11 mouse cellular contexts compared by ENCODE assay signal in the genomic region with DNA sequence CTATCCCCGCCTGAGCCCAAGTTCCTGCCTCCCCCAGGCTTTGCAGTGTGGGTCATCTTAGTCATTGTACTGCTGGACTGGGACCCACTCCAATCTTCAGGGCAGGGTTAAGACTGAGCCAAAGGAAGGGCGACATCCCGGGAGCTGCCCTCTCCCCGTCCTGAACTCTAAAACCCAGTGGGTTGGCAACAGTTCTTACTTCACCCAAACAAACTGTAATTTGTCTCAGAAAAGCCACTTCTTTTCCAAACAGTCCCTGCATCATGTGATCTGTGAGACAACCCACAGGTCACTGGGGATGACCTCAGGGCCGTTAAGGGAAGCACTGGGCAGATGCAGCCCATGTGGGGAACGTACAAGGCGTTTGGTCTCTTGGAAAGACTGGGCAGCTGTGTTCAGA. TPM values are rescaled to one million over a fixed set of nuclear protein-coding genes. Genes with fewer than 3 reads are reported as not detected.
A peak's percentile ranks its signal among the peaks of the same experiment; 100 is the strongest.
DNase-seq lines count a peak whose midpoint lies in the region; ATAC-seq and TF ChIP-seq lines count a peak whose summit lies in the region.
"Had no signal": no experiment of that assay in that cellular context is flagged by ENCODE, and none has a peak within 500 bp of the region (broad histone marks: within the 10 kb centered on the region; RNA-seq: fewer than 3 reads in every experiment).

No protein-coding gene starts in this region.

- H3K27ac ChIP-seq in kidney, embryonic 14.5 days (ENCODE audit: low read depth, low read length): no peak overlapping the region
- H3K27ac ChIP-seq in liver, embryonic 16.5 days (ENCODE audit: low read length): peak overlapping the region; percentile 38
- no peak overlapping the region for H3K27ac ChIP-seq in stomach, embryonic 16.5 days (ENCODE audit: low read length)
- no peak overlapping the region; the same call in 1 of the 2 replicates for H3K27ac ChIP-seq in intestine, postnatal 0 days (ENCODE audit: low read depth, low read length)
- H3K27ac ChIP-seq: midbrain, embryonic 12.5 days had no signal

- no peak overlapping the region for H3K9ac ChIP-seq in kidney, embryonic 14.5 days (ENCODE audit: low read depth, low read length)
- H3K9ac ChIP-seq in liver, embryonic 16.5 days (ENCODE audit: low read depth, low read length): no peak overlapping the region; the same call in 1 of the 2 replicates
- no peak overlapping the region for H3K9ac ChIP-seq in stomach, embryonic 16.5 days (ENCODE audit: low read length)
- H3K9ac ChIP-seq in intestine, postnatal 0 days (ENCODE audit: low read depth, low read length): no peak overlapping the region
- H3K9ac ChIP-seq: midbrain, embryonic 12.5 days had no signal

- no peaks in the 10 kb centered on the region for H3K9me3 ChIP-seq in kidney, embryonic 14.5 days (ENCODE audit: control insufficient read depth, low read length)
- H3K9me3 ChIP-seq in liver, embryonic 16.5 days (replicated peaks; ENCODE audit: control insufficient read depth, low read length): no peaks in the 10 kb centered on the region
- no peaks in the 10 kb centered on the region for H3K9me3 ChIP-seq in stomach, embryonic 16.5 days (replicated peaks; ENCODE audit: control insufficient read depth, low read length)
- no peaks in the 10 kb centered on the region for H3K9me3 ChIP-seq in intestine, postnatal 0 days (ENCODE audit: control insufficient read depth)
- H3K9me3 ChIP-seq: G1E; midbrain, embryonic 12.5 days had no signal

- peak; percentile 80 for DNase-seq in kidney, adult 11 months
- peak; percentile 68 to 79 for DNase-seq in heart, adult 9 months (ENCODE audit: low spot score in 2 of 2)
- no peak for DNase-seq in cerebellum, postnatal 14 days
- no peak for DNase-seq in ovary, postnatal 36 days (ENCODE audit: low spot score)

- 46% methylated on average over 7 of the region's 7 CpGs for WGBS in kidney, embryonic 14.5 days
- 55% methylated on average over 7 of the region's 7 CpGs for WGBS in liver, embryonic 16.5 days (ENCODE audit: insufficient replicate concordance)
- WGBS in stomach, embryonic 16.5 days: 36% methylated on average over 7 of the region's 7 CpGs
- 57% methylated on average over 7 of the region's 7 CpGs for WGBS in intestine, postnatal 0 days

- H3K4me2 ChIP-seq in kidney, embryonic 14.5 days (replicated peaks; ENCODE audit: low read depth, low read length): no peak overlapping the region
- H3K4me2 ChIP-seq in liver, embryonic 16.5 days (ENCODE audit: low read depth, low read length): no peak overlapping the region
- H3K4me2 ChIP-seq in stomach, embryonic 16.5 days (ENCODE audit: low read depth, low read length): no peak overlapping the region
- no peak overlapping the region for H3K4me2 ChIP-seq in intestine, postnatal 0 days (replicated peaks; ENCODE audit: low read depth)
- H3K4me2 ChIP-seq: midbrain, embryonic 12.5 days had no signal

- H3K4me1 ChIP-seq in kidney, embryonic 14.5 days (ENCODE audit: control insufficient read depth, insufficient read depth, low read length): peaks cover 8% of the 10 kb centered on the region; the same call in 1 of the 2 replicates
- H3K4me1 ChIP-seq in liver, embryonic 16.5 days (ENCODE audit: control insufficient read depth, low read depth, low read length): peaks cover 28% of the 10 kb centered on the region
- peaks cover 18% of the 10 kb centered on the region for H3K4me1 ChIP-seq in stomach, embryonic 16.5 days (ENCODE audit: control insufficient read depth, insufficient read depth, low read length)
- no peaks in the 10 kb centered on the region; the same call in 1 of the 2 replicates for H3K4me1 ChIP-seq in intestine, postnatal 0 days (replicated peaks; ENCODE audit: control insufficient read depth, insufficient read depth, low read length)
- H3K4me1 ChIP-seq: midbrain, embryonic 12.5 days had no signal

- H3K27me3 ChIP-seq in kidney, embryonic 14.5 days (ENCODE audit: control insufficient read depth, insufficient read depth, low read length): no peaks in the 10 kb centered on the region
- H3K27me3 ChIP-seq in liver, embryonic 16.5 days (ENCODE audit: control insufficient read depth, insufficient read depth, low read depth, low read length): no peaks in the 10 kb centered on the region
- no peaks in the 10 kb centered on the region for H3K27me3 ChIP-seq in stomach, embryonic 16.5 days (ENCODE audit: control insufficient read depth, insufficient read depth, low read length)
- H3K27me3 ChIP-seq in intestine, postnatal 0 days (replicated peaks; ENCODE audit: control insufficient read depth, insufficient read depth, low read length): no peaks in the 10 kb centered on the region
- H3K27me3 ChIP-seq: midbrain, embryonic 12.5 days had no signal

- H3K4me3 ChIP-seq in kidney, embryonic 14.5 days (ENCODE audit: low read length): no peak overlapping the region
- H3K4me3 ChIP-seq in liver, embryonic 16.5 days (ENCODE audit: low read depth, low read length): no peak overlapping the region
- H3K4me3 ChIP-seq in stomach, embryonic 16.5 days (replicated peaks; ENCODE audit: low read length): no peak overlapping the region
- no peak overlapping the region for H3K4me3 ChIP-seq in intestine, postnatal 0 days (ENCODE audit: low read depth, low read length)
- H3K4me3 ChIP-seq: erythroblast, embryonic 14.5 days; midbrain, embryonic 12.5 days had no signal

- H3K36me3 ChIP-seq in kidney, embryonic 14.5 days (ENCODE audit: control insufficient read depth, insufficient read depth, low read length): no peaks in the 10 kb centered on the region; the same call in 1 of the 2 replicates
- peaks cover 98% of the 10 kb centered on the region for H3K36me3 ChIP-seq in liver, embryonic 16.5 days (ENCODE audit: control insufficient read depth, insufficient read depth)
- no peaks in the 10 kb centered on the region for H3K36me3 ChIP-seq in stomach, embryonic 16.5 days (ENCODE audit: control insufficient read depth, insufficient read depth, low read length)
- peaks cover 76% of the 10 kb centered on the region for H3K36me3 ChIP-seq in intestine, postnatal 0 days (ENCODE audit: control insufficient read depth, insufficient read depth)
- H3K36me3 ChIP-seq: midbrain, embryonic 12.5 days had no signal

- no peak for ATAC-seq in kidney, embryonic 14.5 days (ENCODE audit: low FRiP score, low TSS enrichment)
- peak; percentile 22; the same call in 1 of the 2 replicates for ATAC-seq in liver, embryonic 16.5 days (ENCODE audit: low read depth)
- ATAC-seq in stomach, embryonic 16.5 days (ENCODE audit: insufficient read depth, low FRiP score): peak; percentile 33; the same call in 1 of the 2 replicates
- no peak for ATAC-seq in intestine, postnatal 0 days

- no peak for TF ChIP-seq CTCF in intestine, postnatal 0 days (IDR thresholded peaks at IDR 0.05; ENCODE audit: low read depth)

RNA-seq across cellular contexts. Expression of a gene that starts 10.0 kb away (rescaled TPM):
- 15.3 and 17.3 TPM in 2 replicates for polyA plus RNA-seq in kidney, embryonic 14.5 days (2014; fragmentation: Nextera tagmentation; extraction: Ambion mirVana)
- 66.2 and 74.3 TPM in 2 replicates for polyA plus RNA-seq in liver, embryonic 16.5 days (2015; fragmentation: Nextera tagmentation; extraction: Ambion mirVana)
- polyA plus RNA-seq in stomach, embryonic 16.5 days (2015; fragmentation: Nextera tagmentation; extraction: Ambion mirVana): 123 and 133 TPM in 2 replicates
- polyA plus RNA-seq in intestine, postnatal 0 days (2015; fragmentation: Nextera tagmentation; extraction: Ambion mirVana): 40.0 and 40.4 TPM in 2 replicates

Comparison
In these comparisons a context has a peak if more than half of its experiments do, and no peak if none do; other contexts are left out.
1. DNase-seq: peak in kidney, adult 11 months (single experiment) and heart, adult 9 months (2 of 2); none in cerebellum, postnatal 14 days (0 of 2) and ovary, postnatal 36 days (single experiment).
2. ATAC-seq: peak in liver, embryonic 16.5 days (single experiment) and stomach, embryonic 16.5 days (single experiment); none in kidney, embryonic 14.5 days (single experiment) and intestine, postnatal 0 days (single experiment).